Mouse (Mus musculus): ENCODE measurements around the gene Foxm1. TPM values are rescaled to one million over a fixed set of nuclear protein-coding genes. Genes with fewer than 3 reads are reported as not detected.

Gene Foxm1
- polyA plus RNA-seq (2021), result 45.4 TPM

- in situ Hi-C loops (cut with MboI; ENCODE audit: low pct_unique_long_range_greater_than_20kb), result loop anchor here (5.0 kb wide), 1 partner anchor 50 kb away; no protein-coding TSS in a partner anchor
- POLR2A ChIA-PET, result no interaction called here
- TF ChIP-seq CTCF (IDR thresholded peaks at IDR 0.05), result no peak
- ATAC-seq, result peak; percentile 83
- no peak for DNase-seq (ENCODE audit: low read depth, low spot score)
- no peaks in the 10 kb centered on the region for H3K27me3 ChIP-seq
- CTCF ChIA-PET, result interaction anchor here (1.4 to 2.1 kb wide), 2 partner anchors 28 to 49 kb away, joined by 4 to 7 read pairs; no protein-coding TSS in a partner anchor
Measured at GRCm38 (mm10) chr6:128362381-128363006, at the start of gene Foxm1, which contains the start of gene Rhno1. Foxm1 (plus strand) TSS chr6:128362967. Rhno1 (minus strand) TSS chr6:128362911.

- in situ Hi-C loops (cut with MboI; ENCODE audit: low pct_unique_long_range_greater_than_20kb), result loop anchor here (5.0 kb wide), 1 partner anchor 43 kb away; the partner anchor contains the start of gene Tulp3
- POLR2A ChIA-PET, result no interaction called here
- TF ChIP-seq CTCF (IDR thresholded peaks at IDR 0.05), result no peak
- no peak for ATAC-seq
- H3K27me3 ChIP-seq, result no peaks in the 10 kb centered on the region
- no peak for DNase-seq (ENCODE audit: low read depth, low spot score)
- CTCF ChIA-PET, result interaction anchor here (1.2 kb wide), 1 partner anchor 44 kb away, joined by 4 read pairs; no protein-coding TSS in a partner anchor
Measured at GRCm38 (mm10) chr6:128314796-128315195, 48.0 kb upstream of the Foxm1 start.

- no peak for ATAC-seq
- POLR2A ChIA-PET, result interaction anchor here (0.6 kb wide), 1 partner anchor 122 kb away, joined by 3 read pairs; no protein-coding TSS in a partner anchor
- no peaks in the 10 kb centered on the region for H3K27me3 ChIP-seq
- in situ Hi-C loops (cut with MboI; ENCODE audit: low pct_unique_long_range_greater_than_20kb), result loop anchor here (5.0 kb wide), 1 partner anchor 42 kb away; the partner anchor contains the start of gene Tulp3
- no peak for TF ChIP-seq CTCF (IDR thresholded peaks at IDR 0.05)
- CTCF ChIA-PET, result interaction anchor here (1.2 kb wide), 1 partner anchor 44 kb away, joined by 4 read pairs; no protein-coding TSS in a partner anchor
- no peak for DNase-seq (ENCODE audit: low read depth, low spot score)
Measured at GRCm38 (mm10) chr6:128315597-128315996, 47.2 kb upstream of the Foxm1 start.

GRCm38 (mm10) chr6:128318317-128318716 is 44.5 kb upstream of the Foxm1 start:
- POLR2A ChIA-PET, result no interaction called here
- no peaks in the 10 kb centered on the region for H3K27me3 ChIP-seq
- DNase-seq (ENCODE audit: low read depth, low spot score) (no peak), ATAC-seq (peak; percentile 86)
- CTCF ChIA-PET, result interaction anchor here (0.7 to 3.5 kb wide), 7 partner anchors 9 to 42 kb away, joined by 3 to 9 read pairs (median 4); no protein-coding TSS in a partner anchor
- TF ChIP-seq CTCF (IDR thresholded peaks at IDR 0.05), result peak; percentile 77
- in situ Hi-C loops (cut with MboI; ENCODE audit: low pct_unique_long_range_greater_than_20kb), result loop anchor here (5.0 kb wide), 1 partner anchor 39 kb away; the partner anchor contains the start of gene Tulp3

GRCm38 (mm10) chr6:128334397-128335124 is 28.2 kb upstream of the Foxm1 start:
- in situ Hi-C loops (cut with MboI; ENCODE audit: low pct_unique_long_range_greater_than_20kb), result no loop called here
- TF ChIP-seq CTCF (IDR thresholded peaks at IDR 0.05), result peak; percentile 72
- DNase-seq (ENCODE audit: low read depth, low spot score) (no peak), ATAC-seq (peak; percentile 44)
- ChIA-PET POLR2A (interaction anchor here (0.6 kb wide), 1 partner anchor 27 kb away, joined by 3 read pairs; no protein-coding TSS in a partner anchor), CTCF (interaction anchor here (0.7 to 2.1 kb wide), 8 partner anchors 9 to 113 kb away, joined by 3 to 7 read pairs (median 4); no protein-coding TSS in a partner anchor)
- H3K27me3 ChIP-seq, result no peaks in the 10 kb centered on the region

GRCm38 (mm10) chr6:128337467-128337866 is 25.3 kb upstream of the Foxm1 start:
- ChIA-PET CTCF (interaction anchor here (0.9 to 2.1 kb wide), 5 partner anchors 11 to 166 kb away, joined by 3 to 8 read pairs (median 4); no protein-coding TSS in a partner anchor), POLR2A (no interaction called here)
- TF ChIP-seq CTCF (IDR thresholded peaks at IDR 0.05), result no peak
- ATAC-seq (no peak), DNase-seq (ENCODE audit: low read depth, low spot score) (no peak)
- in situ Hi-C loops (cut with MboI; ENCODE audit: low pct_unique_long_range_greater_than_20kb), result no loop called here
- H3K27me3 ChIP-seq, result no peaks in the 10 kb centered on the region

- POLR2A ChIA-PET, result interaction anchor here (0.5 to 1.3 kb wide), 3 partner anchors 11 to 91 kb away, joined by 4 to 10 read pairs (median 6); no protein-coding TSS in a partner anchor
- no peak for DNase-seq (ENCODE audit: low read depth, low spot score)
- peak; percentile 78 for ATAC-seq
- no peak for TF ChIP-seq CTCF (IDR thresholded peaks at IDR 0.05)
- CTCF ChIA-PET, result interaction anchor here (1.1 to 1.9 kb wide), 5 partner anchors 11 to 26 kb away, joined by 3 to 6 read pairs (median 3); no protein-coding TSS in a partner anchor
- no peaks in the 10 kb centered on the region for H3K27me3 ChIP-seq
- in situ Hi-C loops (cut with MboI; ENCODE audit: low pct_unique_long_range_greater_than_20kb), result no loop called here
Measured at GRCm38 (mm10) chr6:128338876-128339275, 23.9 kb upstream of the Foxm1 start.

GRCm38 (mm10) chr6:128341956-128342723 is 20.6 kb upstream of the Foxm1 start:
- no peak for DNase-seq (ENCODE audit: low read depth, low spot score)
- H3K27me3 ChIP-seq, result no peaks in the 10 kb centered on the region
- no peak for ATAC-seq
- ChIA-PET POLR2A (interaction anchor here (0.5 kb wide), 1 partner anchor 13 kb away, joined by 5 read pairs; no protein-coding TSS in a partner anchor), CTCF (interaction anchor here (1.1 kb wide), 1 partner anchor 17 kb away, joined by 3 read pairs; no protein-coding TSS in a partner anchor)
- TF ChIP-seq CTCF (IDR thresholded peaks at IDR 0.05), result no peak
- in situ Hi-C loops (cut with MboI; ENCODE audit: low pct_unique_long_range_greater_than_20kb), result no loop called here

- TF ChIP-seq CTCF (IDR thresholded peaks at IDR 0.05), result no peak
- H3K27me3 ChIP-seq, result no peaks in the 10 kb centered on the region
- DNase-seq (ENCODE audit: low read depth, low spot score) (no peak), ATAC-seq (no peak)
- POLR2A ChIA-PET, result no interaction called here
- CTCF ChIA-PET, result interaction anchor here (1.3 kb wide), 1 partner anchor 11 kb away, joined by 4 read pairs; no protein-coding TSS in a partner anchor
- in situ Hi-C loops (cut with MboI; ENCODE audit: low pct_unique_long_range_greater_than_20kb), result no loop called here
Measured at GRCm38 (mm10) chr6:128345623-128346022, 17.1 kb upstream of the Foxm1 start.
